In genomic region chr4:104366894-104367740, GRCm38 (mm10) we compare ENCODE assay signal across 8 mouse cellular contexts.
DNase-seq lines count a peak whose midpoint lies in the region; ATAC-seq and TF ChIP-seq lines count a peak whose summit lies in the region.

No protein-coding gene starts in this region.

- H3K36me3 ChIP-seq in embryonic facial prominence, embryonic 13.5 days = no peaks in the 10 kb centered on the region
- no peaks in the 10 kb centered on the region for H3K36me3 ChIP-seq in heart, embryonic 14.5 days (ENCODE audit: control insufficient read depth, insufficient read depth, low read length)
- H3K36me3 ChIP-seq in liver, adult 2 months (ENCODE audit: control insufficient read depth, insufficient read depth, low read length) = no peaks in the 10 kb centered on the region
- no peaks in the 10 kb centered on the region for H3K36me3 ChIP-seq in neural tube, embryonic 14.5 days (ENCODE audit: control insufficient read depth, insufficient read depth, low read length)

- H3K27ac ChIP-seq in embryonic facial prominence, embryonic 13.5 days = no peak overlapping the region
- H3K27ac ChIP-seq in heart, embryonic 14.5 days (replicated peaks in 1 of 2; ENCODE audit: control insufficient read depth in 1 of 2, insufficient read depth in 1 of 2, low read depth in 2 of 2, low read length in 2 of 2) = no peak overlapping the region
- H3K27ac ChIP-seq in liver, adult 2 months (replicated peaks; ENCODE audit: insufficient read depth, low read depth, low read length) = no peak overlapping the region
- peak overlapping the region; percentile 80 for H3K27ac ChIP-seq in neural tube, embryonic 14.5 days (ENCODE audit: low read depth, low read length)

- DNase-seq in gastrocnemius, postnatal 14 days = peak; percentile 42
- DNase-seq in gastrocnemius, adult 8-10 months (ENCODE audit: low spot score in 2 of 2) = no peak
- DNase-seq in kidney, postnatal 14 days = peak; percentile 85
- peak; percentile 25 for DNase-seq in liver, adult 2 months (ENCODE audit: extremely low read depth, low read depth, low spot score)
- peak; percentile 73 for DNase-seq in yolk sac, embryonic 10.5 days (ENCODE audit: low spot score)

- no peak for TF ChIP-seq POLR2A in liver, adult 2 months (IDR thresholded peaks at IDR 0.05; ENCODE audit: extremely low read depth, insufficient read depth, low read length)

- peak overlapping the region; percentile 97 for H3K4me2 ChIP-seq in embryonic facial prominence, embryonic 13.5 days
- peak overlapping the region; percentile 99 for H3K4me2 ChIP-seq in heart, embryonic 14.5 days (ENCODE audit: low read length)
- H3K4me2 ChIP-seq in neural tube, embryonic 14.5 days (ENCODE audit: low read depth, low read length) = peak overlapping the region; percentile 91

- H3K27me3 ChIP-seq in embryonic facial prominence, embryonic 13.5 days = peaks cover 83% of the 10 kb centered on the region
- H3K27me3 ChIP-seq in heart, embryonic 14.5 days (ENCODE audit: control insufficient read depth, insufficient read depth, low read length) = peaks cover 82% of the 10 kb centered on the region
- peaks cover 22% of the 10 kb centered on the region for H3K27me3 ChIP-seq in liver, adult 2 months (ENCODE audit: control insufficient read depth, insufficient read depth, low read length)
- H3K27me3 ChIP-seq in neural tube, embryonic 14.5 days (ENCODE audit: control insufficient read depth, insufficient read depth, low read length) = no peaks in the 10 kb centered on the region

- H3K9me3 ChIP-seq in embryonic facial prominence, embryonic 13.5 days = no peaks in the 10 kb centered on the region
- H3K9me3 ChIP-seq in heart, embryonic 14.5 days (ENCODE audit: control insufficient read depth, low read length) = no peaks in the 10 kb centered on the region
- H3K9me3 ChIP-seq in neural tube, embryonic 14.5 days (ENCODE audit: control insufficient read depth, low read length) = no peaks in the 10 kb centered on the region

- under 1% methylated on average over 49 of the region's 94 CpGs for WGBS in embryonic facial prominence, embryonic 13.5 days
- under 1% methylated on average over 48 of the region's 94 CpGs for WGBS in heart, embryonic 14.5 days
- 2% methylated on average over 80 of the region's 94 CpGs for WGBS in liver, adult 2 months
- under 1% methylated on average over 60 of the region's 94 CpGs for WGBS in neural tube, embryonic 14.5 days

- peaks cover 25% of the 10 kb centered on the region for H3K4me1 ChIP-seq in embryonic facial prominence, embryonic 13.5 days
- H3K4me1 ChIP-seq in heart, embryonic 14.5 days (ENCODE audit: control insufficient read depth in 2 of 2, insufficient read depth in 2 of 2, low read length in 2 of 2) = peaks cover 5 to 14% of the 10 kb centered on the region in 2 experiments; a peak in 3 of 4 replicates
- H3K4me1 ChIP-seq in liver, adult 2 months (ENCODE audit: control insufficient read depth, insufficient read depth, low read length) = no peaks in the 10 kb centered on the region
- no peaks in the 10 kb centered on the region for H3K4me1 ChIP-seq in neural tube, embryonic 14.5 days (ENCODE audit: control insufficient read depth, insufficient read depth, low read length)

- intact Hi-C loops in gastrocnemius, postnatal 14 days (cut with DNase I; ENCODE audit: low total_unique reads) = no loop called here

- peak overlapping the region; percentile 71 for H3K9ac ChIP-seq in embryonic facial prominence, embryonic 13.5 days
- peak overlapping the region; percentile 61 for H3K9ac ChIP-seq in heart, embryonic 14.5 days (ENCODE audit: low read length)
- peak overlapping the region; percentile 26; the same call in 1 of the 2 replicates for H3K9ac ChIP-seq in liver, adult 2 months (ENCODE audit: low read depth, low read length)
- peak overlapping the region; percentile 73 for H3K9ac ChIP-seq in neural tube, embryonic 14.5 days (replicated peaks; ENCODE audit: low read depth, low read length)

- TF ChIP-seq CTCF in liver, adult 2 months (IDR thresholded peaks at IDR 0.05; ENCODE audit: low read depth, low read length) = no peak

- peak overlapping the region; percentile 66 for H3K4me3 ChIP-seq in embryonic facial prominence, embryonic 13.5 days
- peak overlapping the region; percentile 64 to 68 for H3K4me3 ChIP-seq in heart, embryonic 14.5 days (ENCODE audit: control insufficient read depth in 1 of 2, insufficient read depth in 1 of 2, low read depth in 1 of 2, low read length in 2 of 2)
- H3K4me3 ChIP-seq in liver, adult 2 months (ENCODE audit: insufficient read depth, low read depth, low read length) = peak overlapping the region; percentile 50
- peak overlapping the region; percentile 68 for H3K4me3 ChIP-seq in neural tube, embryonic 14.5 days (ENCODE audit: low read depth, low read length)

- peak; percentile 87 for ATAC-seq in embryonic facial prominence, embryonic 13.5 days (ENCODE audit: insufficient number of reproducible peaks, insufficient read depth, low FRiP score, low TSS enrichment, low read depth)
- peak; percentile 67 for ATAC-seq in heart, embryonic 14.5 days (ENCODE audit: insufficient number of reproducible peaks, insufficient read depth, low FRiP score, low read depth)
- ATAC-seq in neural tube, embryonic 14.5 days (ENCODE audit: low read depth) = peak; percentile 87

- no peaks in the 10 kb centered on the region for H3K79me2 ChIP-seq in liver, adult 2 months (ENCODE audit: control insufficient read depth, insufficient read depth, low read length)

Comparison
In these comparisons a context has a peak if more than half of its experiments do, and no peak if none do; other contexts are left out.
1. DNase-seq: peak in gastrocnemius, postnatal 14 days (single experiment), kidney, postnatal 14 days (single experiment), liver, adult 2 months (single experiment) and yolk sac, embryonic 10.5 days (single experiment); none in gastrocnemius, adult 8-10 months (0 of 2).
2. Peak in every context shown above with its lines, with median percentiles within 50 percentile points of each other: ATAC-seq, H3K4me2 ChIP-seq, H3K4me3 ChIP-seq and H3K9ac ChIP-seq.